Mouse (Mus musculus) stomach, postnatal 0 days (tissue): ENCODE data around the gene Naglu. TPM values are rescaled to one million over a fixed set of nuclear protein-coding genes. Genes with fewer than 3 reads are reported as not detected.

ENCODE experiments used
- ATAC-seq: fragments of 200-750 bp; cut with Nextera tagmentation; 2 replicates; pipeline ENCODE4 v1.8.0; 2017; ENCODE audit not compliant: low FRiP score, low TSS enrichment
- DNase-seq: peaks from one replicate; pipeline ENCODE4 v3.0.0-alpha.2; 2016; ENCODE audit warnings: low spot score
- H3K27ac ChIP-seq: fragments of 300-500 bp; sonication (generic); replicated peaks from 2 replicates; pipeline ENCODE4 v1.5.1; 2014; ENCODE audit warnings: mild to moderate bottlenecking, control low read depth
- H3K27me3 ChIP-seq: fragments of 300-500 bp; sonication (generic); 2 replicates; pipeline ENCODE4 v1.6.1; 2014; ENCODE audit warnings: low read length; ENCODE audit not compliant: control insufficient read depth, insufficient read depth
- H3K36me3 ChIP-seq: fragments of 300-500 bp; sonication (generic); 2 replicates; pipeline ENCODE4 v1.6.1; 2014; ENCODE audit warnings: low read length, mixed read lengths; ENCODE audit not compliant: control insufficient read depth, insufficient read depth
- H3K4me1 ChIP-seq: fragments of 300-500 bp; sonication (generic); replicated peaks from 2 replicates; pipeline ENCODE4 v1.6.1; 2014; ENCODE audit warnings: antibody characterized with exemption; ENCODE audit not compliant: control insufficient read depth, insufficient read depth
- H3K4me2 ChIP-seq: fragments of 300-500 bp; sonication (generic); replicated peaks from 2 replicates; pipeline ENCODE4 v1.6.1; 2014; ENCODE audit warnings: low read depth, mild to moderate bottlenecking, control low read depth, moderate library complexity
- H3K4me3 ChIP-seq: fragments of 300-500 bp; sonication (generic); 2 replicates; pipeline ENCODE4 v1.5.1; 2014; ENCODE audit warnings: low read depth, low read length, control low read depth
- H3K9ac ChIP-seq: fragments of 300-500 bp; sonication (generic); 2 replicates; pipeline ENCODE4 v1.6.1; 2014; ENCODE audit warnings: mild to moderate bottlenecking, low read length, control low read depth, mixed read lengths
- H3K9me3 ChIP-seq: fragments of 300-500 bp; sonication (generic); 2 replicates; pipeline ENCODE4 v1.6.1; 2016; ENCODE audit warnings: low read length; ENCODE audit not compliant: control insufficient read depth
- CTCF ChIP-seq: IDR thresholded peaks from 2 replicates; pipeline ENCODE4 v1.5.1; 2016; ENCODE audit warnings: antibody characterized with exemption, low read depth, mild to moderate bottlenecking, moderate library complexity
- EP300 ChIP-seq: optimal IDR thresholded peaks from 2 replicates; pipeline ENCODE3; 2016; ENCODE audit warnings: antibody characterized with exemption
- WGBS: fragments of 180-500 bp; shearing (Covaris S2); extraction: QIAGEN DNeasy Blood & Tissue Kit; methylation state at CpG from one replicate; pipeline ENCODE4 v1.1.7; 2014; 5-methylcytosine and 5-hydroxymethylcytosine counted together
- polyA plus RNA-seq: library from polyadenylated mRNA; unstranded; fragments of >200 nt; fragmentation: Nextera tagmentation; extraction: Ambion mirVana; gene quantifications from 2 replicates; pipeline ENCODE4 v1.2.1, GENCODE M21; 2015

The Naglu gene
- polyA plus RNA-seq, 1 experiment from 2014 or later = 16.0 TPM

GRCm38 (mm10) chr11:101086323-101086674 lies 16.5 kb downstream of the Naglu start:
- peaks cover 15% of the 10 kb centered on the region; the same call in 1 of the 2 replicates for H3K36me3 ChIP-seq
- peak overlapping the region; percentile 95 for H3K4me2 ChIP-seq
- H3K27me3 ChIP-seq = no peaks in the 10 kb centered on the region
- H3K9ac ChIP-seq = peak overlapping the region; percentile 85; the same call in 1 of the 2 replicates
- peaks cover 9% of the 10 kb centered on the region for H3K4me1 ChIP-seq
- no peaks in the 10 kb centered on the region for H3K9me3 ChIP-seq
- ATAC-seq (no peak), DNase-seq (no peak)
- TF ChIP-seq CTCF (no peak), EP300 (no peak)
- no peak overlapping the region for H3K4me3 ChIP-seq
- peak overlapping the region; percentile 91 for H3K27ac ChIP-seq
- WGBS = 67% methylated on average over 6 of the region's 6 CpGs

DNA sequence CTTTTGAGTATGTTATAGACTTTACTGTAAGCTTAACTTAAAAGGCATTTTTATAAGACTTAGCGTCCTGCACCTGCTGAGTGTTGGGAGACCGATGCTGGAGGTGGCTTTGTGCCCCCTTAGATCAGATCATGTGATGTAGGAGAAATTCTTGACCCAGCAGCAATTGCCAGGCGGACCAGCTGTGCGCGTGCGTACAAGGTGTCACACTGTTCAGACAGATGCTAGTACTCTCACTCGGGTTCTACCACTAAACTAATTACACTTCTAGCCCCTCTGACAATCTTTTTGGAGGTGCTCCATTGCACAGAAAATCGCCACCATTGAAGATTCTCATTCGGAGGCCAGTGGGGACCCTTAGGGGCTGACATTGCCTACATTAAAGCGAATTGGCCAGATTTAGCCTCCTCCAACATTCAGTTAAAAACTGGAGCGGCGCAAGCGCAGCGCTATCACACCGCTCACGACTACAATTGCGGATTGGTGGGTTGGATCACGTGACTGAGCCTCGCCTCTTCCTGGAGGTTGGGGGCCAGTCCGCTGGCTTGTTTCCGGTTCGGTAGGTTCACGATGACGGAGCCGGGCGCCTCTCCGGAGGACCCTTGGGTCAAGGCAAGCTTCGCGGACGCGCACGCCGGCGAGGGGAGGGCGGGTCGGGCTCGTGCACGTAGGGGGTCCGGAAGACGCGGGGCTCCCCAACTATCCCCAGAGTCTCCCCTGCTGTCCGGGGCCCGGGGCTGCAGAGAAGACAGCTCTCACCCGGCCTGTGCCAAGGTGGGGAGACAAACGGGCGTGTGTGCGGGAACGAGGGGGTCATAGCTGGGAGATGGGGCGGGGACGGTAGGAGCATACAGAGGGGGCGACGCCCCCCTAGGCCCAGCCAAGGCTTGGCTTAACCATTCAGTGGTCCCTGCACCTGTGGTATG lies 17.2 kb downstream of the Naglu start, which contains the start of gene Mlx:
Gene Mlx (plus strand): TSS at position 522 of the 926 bp plus-strand sequence.
- H3K27me3 ChIP-seq = no peaks in the 10 kb centered on the region
- DNase-seq (peak; percentile 93), ATAC-seq (peak; percentile 83)
- H3K9me3 ChIP-seq = no peaks in the 10 kb centered on the region
- peak within 1 kb of the TSS; percentile 78 for H3K4me3 ChIP-seq
- peak within 1 kb of the TSS; percentile 95 for H3K4me2 ChIP-seq
- H3K27ac ChIP-seq = peak within 1 kb of the TSS; percentile 91
- 2% methylated on average over 52 of the region's 52 CpGs for WGBS
- peak within 1 kb of the TSS; percentile 85 for H3K9ac ChIP-seq
- no peak for TF ChIP-seq EP300
- no peak for TF ChIP-seq CTCF
- H3K4me1 ChIP-seq = peaks cover 9% of the 10 kb centered on the region
- H3K36me3 ChIP-seq = peaks cover 19% of the 10 kb centered on the region; the same call in 1 of the 2 replicates

- Histone ChIP-seq H3K9me3 (no peaks in the 10 kb centered on the region), H3K4me2 (peak overlapping the region; percentile 95), H3K27ac (peak overlapping the region; percentile 91), H3K4me3 (peak overlapping the region; percentile 78), H3K9ac (peak overlapping the region; percentile 85), H3K36me3 (peaks cover 25% of the 10 kb centered on the region), H3K27me3 (no peaks in the 10 kb centered on the region), H3K4me1 (peaks cover 9% of the 10 kb centered on the region)
- DNase-seq (peak; percentile 66), ATAC-seq (peak; percentile 40)
- 6% methylated on average over 8 of the region's 8 CpGs for WGBS
- no peak for TF ChIP-seq EP300
- TF ChIP-seq CTCF = no peak
Measured at GRCm38 (mm10) chr11:101087682-101088055, 17.9 kb downstream of the Naglu start.

- Histone ChIP-seq H3K4me3 (no peak overlapping the region), H3K27me3 (no peaks in the 10 kb centered on the region), H3K9ac (no peak overlapping the region), H3K4me1 (peaks cover 9% of the 10 kb centered on the region), H3K36me3 (peaks cover 27% of the 10 kb centered on the region), H3K4me2 (no peak overlapping the region), H3K9me3 (no peaks in the 10 kb centered on the region), H3K27ac (no peak overlapping the region)
- DNase-seq (no peak), ATAC-seq (no peak)
- WGBS = 83% methylated on average over 1 of the region's 1 CpGs
- TF ChIP-seq CTCF (no peak), EP300 (no peak)
Measured at GRCm38 (mm10) chr11:101089931-101090330, 20.1 kb downstream of the Naglu start.

DNA sequence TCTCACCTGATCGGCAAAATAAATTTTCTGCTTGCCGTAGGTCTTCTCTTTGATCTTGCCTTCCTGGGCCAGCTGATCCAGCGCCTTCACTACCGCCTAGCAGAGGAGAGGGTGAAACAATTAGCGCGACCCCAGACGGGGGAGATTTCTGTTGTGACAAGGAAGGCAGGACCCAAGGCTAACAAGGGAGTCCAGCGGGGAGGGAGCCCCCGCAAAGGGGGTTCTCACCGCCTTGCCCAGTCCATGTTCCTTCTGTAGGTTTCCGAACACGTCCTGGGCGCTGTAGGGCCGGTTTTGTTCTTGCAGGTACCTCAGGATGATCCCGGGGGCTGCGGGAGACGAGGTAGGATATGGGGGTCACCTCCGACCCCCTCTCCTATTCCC lies 25.1 kb downstream of the Naglu start:
- ATAC-seq (no peak), DNase-seq (no peak)
- H3K9me3 ChIP-seq = no peaks in the 10 kb centered on the region
- peaks cover 45% of the 10 kb centered on the region for H3K36me3 ChIP-seq
- TF ChIP-seq EP300 (no peak), CTCF (no peak)
- peak overlapping the region; percentile 91 for H3K4me2 ChIP-seq
- H3K27ac ChIP-seq = peak overlapping the region; percentile 93
- H3K27me3 ChIP-seq = no peaks in the 10 kb centered on the region
- peak overlapping the region; percentile 78 for H3K9ac ChIP-seq
- peak overlapping the region; percentile 64 for H3K4me3 ChIP-seq
- WGBS = 1% methylated on average over 18 of the region's 18 CpGs
- no peaks in the 10 kb centered on the region; the same call in 1 of the 2 replicates for H3K4me1 ChIP-seq
